Mouse (Mus musculus): ENCODE results near the gene Cd151.

DNA sequence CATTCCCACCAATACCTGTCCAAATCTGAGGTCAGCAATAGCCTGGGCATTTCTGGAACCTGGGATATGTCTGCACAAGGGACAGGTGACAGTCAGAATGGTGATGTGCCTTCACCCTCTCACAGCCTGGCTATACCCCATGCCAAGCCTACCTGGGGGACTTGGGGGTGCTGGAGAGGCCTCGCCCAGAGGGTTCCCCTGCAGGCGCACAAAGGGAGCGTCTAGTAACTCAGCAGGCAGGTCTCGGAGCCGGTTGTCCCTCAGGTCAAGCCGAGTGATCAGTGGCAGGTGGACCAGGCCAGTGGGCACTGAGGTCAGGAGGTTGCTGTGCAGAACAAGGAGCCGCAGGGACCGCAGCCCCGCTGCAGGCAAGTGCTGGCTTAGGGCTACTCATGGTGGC is 25.7 kb upstream of the Cd151 start:
- TF ChIP-seq POLR2A (IDR thresholded peaks at IDR 0.05; ENCODE audit: low read depth, low read length): no peak
- no peak for TF ChIP-seq CTCF (IDR thresholded peaks at IDR 0.05; ENCODE audit: borderline replicate concordance, insufficient read depth, low read length)
